Mouse (Mus musculus) limb, embryonic 12.5 days (tissue): ENCODE data around the gene Gm10277. TPM values are rescaled to one million over a fixed set of nuclear protein-coding genes. Genes with fewer than 3 reads are reported as not detected.

ENCODE experiments used
- ATAC-seq: fragments of 200-750 bp; cut with Nextera tagmentation; 2 replicates; pipeline ENCODE4 v1.8.0; 2017; ENCODE audit warnings: low read depth, moderate TSS enrichment; ENCODE audit not compliant: insufficient number of reproducible peaks, insufficient read depth, low FRiP score, low TSS enrichment
- H3K27ac ChIP-seq: fragments of 300-500 bp; sonication (generic); 2 replicates; pipeline ENCODE4 v1.5.1; 2016; ENCODE audit warnings: mild to moderate bottlenecking, moderate library complexity
- H3K27me3 ChIP-seq: fragments of 300-500 bp; sonication (generic); 2 replicates; pipeline ENCODE4 v1.6.1; 2016; ENCODE audit warnings: mild to moderate bottlenecking, moderate library complexity
- H3K36me3 ChIP-seq: fragments of 300-500 bp; sonication (generic); 2 replicates; pipeline ENCODE4 v1.6.1; 2016; ENCODE audit warnings: mild to moderate bottlenecking, moderate library complexity
- H3K4me1 ChIP-seq: fragments of 300-500 bp; sonication (generic); replicated peaks from 2 replicates; pipeline ENCODE4 v1.6.1; 2016
- H3K4me2 ChIP-seq: fragments of 300-500 bp; sonication (generic); 2 replicates; pipeline ENCODE4 v1.6.1; 2016; ENCODE audit warnings: mild to moderate bottlenecking, moderate library complexity
- H3K4me3 ChIP-seq: fragments of 300-500 bp; sonication (generic); replicated peaks from 2 replicates; pipeline ENCODE4 v1.5.1; 2016; ENCODE audit warnings: mild to moderate bottlenecking
- H3K9ac ChIP-seq: fragments of 300-500 bp; sonication (generic); replicated peaks from 2 replicates; pipeline ENCODE4 v1.6.1; 2016; ENCODE audit warnings: mild to moderate bottlenecking, moderate library complexity
- H3K9me3 ChIP-seq: fragments of 300-500 bp; sonication (generic); 2 replicates; pipeline ENCODE4 v1.6.1; 2016; ENCODE audit warnings: mild to moderate bottlenecking, moderate library complexity
- WGBS: fragments of 180-500 bp; shearing (Covaris S2); methylation state at CpG from one replicate; pipeline ENCODE4 v1.1.7; 2016; 5-methylcytosine and 5-hydroxymethylcytosine counted together
- polyA plus RNA-seq: library from polyadenylated mRNA; unstranded; fragments of >200 nt; fragmentation: Nextera tagmentation; extraction: Ambion mirVana; gene quantifications from 2 replicates; pipeline ENCODE4 v1.2.1, GENCODE M21; 2016

Gm10277 gene
- polyA plus RNA-seq, 1 experiment from 2014 or later, result 2.6 TPM

GRCm38 (mm10) chr11:77822781-77823180 lies 35.2 kb upstream of the Gm10277 start:
- peaks cover 5% of the 10 kb centered on the region; the same call in 1 of the 2 replicates for H3K27me3 ChIP-seq
- H3K36me3 ChIP-seq, result peaks cover 66% of the 10 kb centered on the region
- H3K27ac ChIP-seq, result no peak overlapping the region
- no peak overlapping the region for H3K4me3 ChIP-seq
- no peak overlapping the region for H3K4me2 ChIP-seq
- H3K9me3 ChIP-seq, result no peaks in the 10 kb centered on the region
- H3K4me1 ChIP-seq, result no peaks in the 10 kb centered on the region; the same call in 1 of the 2 replicates
- no peak for ATAC-seq
- 19% methylated on average over 7 of the region's 7 CpGs for WGBS
- no peak overlapping the region for H3K9ac ChIP-seq

DNA sequence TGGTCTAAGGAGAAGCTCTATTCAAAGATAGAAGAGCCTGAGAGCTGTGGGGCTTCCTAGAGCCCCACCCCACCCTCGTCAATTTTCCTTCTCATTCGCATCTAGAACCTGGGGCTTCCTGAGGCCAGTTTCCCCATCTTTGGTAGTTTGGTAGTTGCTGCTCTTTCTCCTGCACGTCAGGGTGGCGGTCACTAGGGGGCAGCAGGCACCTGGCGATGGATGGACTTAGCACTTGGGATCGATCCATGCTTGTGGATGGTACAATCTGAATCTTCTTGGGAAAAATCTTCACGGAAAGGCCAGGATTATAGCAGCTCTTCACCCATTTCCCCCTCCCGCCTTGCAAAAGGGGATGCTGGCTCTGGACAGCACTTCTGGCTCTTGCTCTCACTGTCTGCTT lies 34.1 kb upstream of the Gm10277 start:
- H3K27ac ChIP-seq, result no peak overlapping the region
- ATAC-seq, result no peak
- no peak overlapping the region for H3K9ac ChIP-seq
- H3K4me3 ChIP-seq, result no peak overlapping the region
- peaks cover 67% of the 10 kb centered on the region for H3K36me3 ChIP-seq
- H3K4me1 ChIP-seq, result no peaks in the 10 kb centered on the region; the same call in 1 of the 2 replicates
- peaks cover 5% of the 10 kb centered on the region; the same call in 1 of the 2 replicates for H3K27me3 ChIP-seq
- WGBS, result 18% methylated on average over 8 of the region's 8 CpGs
- H3K4me2 ChIP-seq, result no peak overlapping the region
- no peaks in the 10 kb centered on the region for H3K9me3 ChIP-seq

- no peak for ATAC-seq
- H3K4me2 ChIP-seq, result no peak overlapping the region
- no peaks in the 10 kb centered on the region for H3K9me3 ChIP-seq
Observed at GRCm38 (mm10) chr11:77816003-77816402, 28.5 kb upstream of the Gm10277 start.

DNA sequence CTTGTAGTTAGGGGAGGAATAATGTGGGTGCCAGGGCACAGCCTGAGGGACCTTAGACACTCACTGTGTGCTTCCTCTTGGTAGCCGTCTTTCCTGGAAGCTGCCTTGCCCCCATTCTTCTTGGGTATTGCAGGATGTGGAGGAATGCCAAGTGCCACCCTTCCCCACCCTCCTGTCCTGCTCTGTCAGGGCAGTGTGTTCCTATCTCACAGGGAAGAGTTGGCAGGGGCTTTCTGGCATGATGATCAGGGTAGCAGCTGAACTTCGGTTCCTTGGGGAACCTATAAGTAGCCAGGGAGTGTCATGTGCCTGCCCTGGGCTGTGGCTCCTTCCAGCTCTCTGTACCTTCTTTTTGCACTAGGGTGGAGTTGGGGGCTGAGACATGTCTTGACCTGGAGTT lies 26.4 kb upstream of the Gm10277 start:
- Histone ChIP-seq H3K4me1 (no peaks in the 10 kb centered on the region), H3K36me3 (peaks cover 24% of the 10 kb centered on the region), H3K9me3 (no peaks in the 10 kb centered on the region), H3K27me3 (no peaks in the 10 kb centered on the region), H3K9ac (no peak overlapping the region), H3K4me2 (no peak overlapping the region), H3K27ac (no peak overlapping the region), H3K4me3 (no peak overlapping the region)
- no peak for ATAC-seq
- WGBS, result 81% methylated on average over 2 of the region's 2 CpGs

More at GRCm38 (mm10) chr11:77816003-77816402, 28.5 kb upstream of the Gm10277 start:
- Histone ChIP-seq H3K4me3 (no peak overlapping the region), H3K27me3 (no peaks in the 10 kb centered on the region), H3K27ac (no peak overlapping the region), H3K36me3 (peaks cover 43% of the 10 kb centered on the region), H3K9ac (no peak overlapping the region), H3K4me1 (no peaks in the 10 kb centered on the region)
- WGBS, result 28% methylated on average over 3 of the region's 3 CpGs

GRCm38 (mm10) chr11:77810018-77810417 lies 22.5 kb upstream of the Gm10277 start:
- no peak overlapping the region for H3K4me2 ChIP-seq
- 92% methylated on average over 6 of the region's 6 CpGs for WGBS
- no peaks in the 10 kb centered on the region for H3K9me3 ChIP-seq
- no peaks in the 10 kb centered on the region; the same call in 1 of the 2 replicates for H3K27me3 ChIP-seq
- peaks cover 9% of the 10 kb centered on the region for H3K36me3 ChIP-seq
- ATAC-seq, result no peak
- no peak overlapping the region for H3K9ac ChIP-seq
- peaks cover 8% of the 10 kb centered on the region for H3K4me1 ChIP-seq
- no peak overlapping the region for H3K4me3 ChIP-seq
- H3K27ac ChIP-seq, result no peak overlapping the region

DNA sequence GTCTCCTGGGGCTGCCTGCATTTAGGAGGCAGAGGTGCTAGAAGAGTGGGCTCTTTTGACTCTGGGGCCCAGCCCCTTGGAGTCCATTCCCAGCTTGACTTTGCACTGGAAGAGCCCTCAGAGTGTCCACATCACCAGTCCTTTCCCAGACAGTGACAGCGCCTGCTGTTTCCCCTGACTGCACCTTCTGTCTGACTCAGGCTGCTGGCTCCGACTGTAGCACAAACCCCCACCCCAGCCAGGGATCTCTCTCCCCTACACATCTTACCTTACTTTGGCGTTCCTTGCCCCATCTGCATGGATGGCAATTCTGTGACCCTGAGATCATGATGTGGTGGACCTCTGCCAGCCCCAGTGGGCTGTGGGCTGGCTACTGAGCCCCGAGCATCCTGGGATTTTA lies 21.7 kb upstream of the Gm10277 start:
- Histone ChIP-seq H3K27me3 (no peaks in the 10 kb centered on the region; the same call in 1 of the 2 replicates), H3K9ac (no peak overlapping the region), H3K27ac (no peak overlapping the region), H3K9me3 (no peaks in the 10 kb centered on the region), H3K4me1 (peaks cover 8% of the 10 kb centered on the region), H3K36me3 (peaks cover 9% of the 10 kb centered on the region), H3K4me3 (no peak overlapping the region), H3K4me2 (no peak overlapping the region)
- no peak for ATAC-seq
- whole genome bisulfite sequencing, result 83% methylated on average over 4 of the region's 4 CpGs

DNA sequence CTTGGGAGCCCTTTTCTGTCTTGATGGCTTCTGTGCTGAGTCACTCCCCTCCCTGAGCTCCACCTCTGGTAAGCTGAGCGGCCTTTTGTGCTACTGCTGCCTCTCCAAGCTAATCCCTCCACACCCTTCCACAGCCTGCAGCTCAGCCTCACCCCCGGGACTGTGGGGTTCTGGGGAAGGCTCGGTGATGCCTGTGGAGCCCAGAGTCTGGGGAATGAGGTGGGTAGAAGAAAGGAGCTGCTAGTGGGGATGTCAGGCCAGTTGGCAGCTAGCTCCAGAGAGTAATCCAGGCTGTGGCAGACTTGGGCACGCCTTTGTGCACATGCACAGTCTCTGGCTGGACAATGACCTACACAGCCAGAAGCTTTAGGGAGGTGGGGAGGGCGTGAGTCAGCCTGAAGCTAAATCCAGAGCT lies 20.5 kb upstream of the Gm10277 start:
- WGBS, result 42% methylated on average over 5 of the region's 5 CpGs
- no peak overlapping the region for H3K9ac ChIP-seq
- no peak overlapping the region for H3K4me2 ChIP-seq
- ATAC-seq, result no peak
- H3K27ac ChIP-seq, result no peak overlapping the region
- H3K4me1 ChIP-seq, result peaks cover 8% of the 10 kb centered on the region
- H3K36me3 ChIP-seq, result peaks cover 9% of the 10 kb centered on the region
- H3K9me3 ChIP-seq, result no peaks in the 10 kb centered on the region
- H3K4me3 ChIP-seq, result no peak overlapping the region
- no peaks in the 10 kb centered on the region; the same call in 1 of the 2 replicates for H3K27me3 ChIP-seq

DNA sequence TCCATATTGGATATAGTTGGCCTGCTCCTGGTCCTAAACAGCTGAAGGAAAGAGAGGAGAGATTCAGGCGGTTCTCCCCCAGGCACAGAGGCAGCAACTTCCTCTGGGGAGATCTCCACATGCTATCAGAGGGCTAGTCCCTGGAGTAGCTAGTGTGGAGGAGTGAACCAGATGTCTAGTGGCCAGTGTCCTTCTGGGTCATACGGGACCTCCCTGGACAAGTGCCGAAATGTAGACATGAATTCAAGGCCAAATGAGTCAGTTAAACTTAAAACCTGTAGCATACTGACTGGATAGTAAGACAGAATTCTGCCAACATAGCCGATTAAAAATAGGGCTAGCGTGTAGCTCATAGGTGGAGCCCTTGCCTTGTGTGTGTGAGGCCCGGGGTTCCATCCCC lies 19.3 kb upstream of the Gm10277 start:
- Histone ChIP-seq H3K9me3 (no peaks in the 10 kb centered on the region), H3K27me3 (no peaks in the 10 kb centered on the region; the same call in 1 of the 2 replicates), H3K27ac (no peak overlapping the region), H3K36me3 (no peaks in the 10 kb centered on the region; the same call in 1 of the 2 replicates), H3K9ac (no peak overlapping the region), H3K4me2 (no peak overlapping the region), H3K4me1 (peaks cover 8% of the 10 kb centered on the region), H3K4me3 (no peak overlapping the region)
- no peak for ATAC-seq
- 87% methylated on average over 6 of the region's 6 CpGs for whole genome bisulfite sequencing

- no peaks in the 10 kb centered on the region for H3K9me3 ChIP-seq
- WGBS, result 29% methylated on average over 2 of the region's 2 CpGs
- H3K27me3 ChIP-seq, result no peaks in the 10 kb centered on the region; the same call in 1 of the 2 replicates
- H3K27ac ChIP-seq, result no peak overlapping the region
- no peak overlapping the region for H3K4me3 ChIP-seq
- no peak overlapping the region for H3K9ac ChIP-seq
- H3K4me1 ChIP-seq, result peaks cover 12% of the 10 kb centered on the region
- H3K4me2 ChIP-seq, result no peak overlapping the region
- ATAC-seq, result no peak
- no peaks in the 10 kb centered on the region for H3K36me3 ChIP-seq
Observed at GRCm38 (mm10) chr11:77806218-77806617, 18.7 kb upstream of the Gm10277 start.

- Histone ChIP-seq H3K9me3 (no peaks in the 10 kb centered on the region), H3K36me3 (no peaks in the 10 kb centered on the region), H3K4me1 (peaks cover 15% of the 10 kb centered on the region), H3K4me2 (peak overlapping the region; percentile 26; the same call in 1 of the 2 replicates), H3K4me3 (no peak overlapping the region), H3K27me3 (no peaks in the 10 kb centered on the region), H3K9ac (no peak overlapping the region), H3K27ac (no peak overlapping the region)
- 73% methylated on average over 9 of the region's 9 CpGs for WGBS
- ATAC-seq, result no peak
Observed at GRCm38 (mm10) chr11:77802341-77802865, 14.9 kb upstream of the Gm10277 start.

DNA sequence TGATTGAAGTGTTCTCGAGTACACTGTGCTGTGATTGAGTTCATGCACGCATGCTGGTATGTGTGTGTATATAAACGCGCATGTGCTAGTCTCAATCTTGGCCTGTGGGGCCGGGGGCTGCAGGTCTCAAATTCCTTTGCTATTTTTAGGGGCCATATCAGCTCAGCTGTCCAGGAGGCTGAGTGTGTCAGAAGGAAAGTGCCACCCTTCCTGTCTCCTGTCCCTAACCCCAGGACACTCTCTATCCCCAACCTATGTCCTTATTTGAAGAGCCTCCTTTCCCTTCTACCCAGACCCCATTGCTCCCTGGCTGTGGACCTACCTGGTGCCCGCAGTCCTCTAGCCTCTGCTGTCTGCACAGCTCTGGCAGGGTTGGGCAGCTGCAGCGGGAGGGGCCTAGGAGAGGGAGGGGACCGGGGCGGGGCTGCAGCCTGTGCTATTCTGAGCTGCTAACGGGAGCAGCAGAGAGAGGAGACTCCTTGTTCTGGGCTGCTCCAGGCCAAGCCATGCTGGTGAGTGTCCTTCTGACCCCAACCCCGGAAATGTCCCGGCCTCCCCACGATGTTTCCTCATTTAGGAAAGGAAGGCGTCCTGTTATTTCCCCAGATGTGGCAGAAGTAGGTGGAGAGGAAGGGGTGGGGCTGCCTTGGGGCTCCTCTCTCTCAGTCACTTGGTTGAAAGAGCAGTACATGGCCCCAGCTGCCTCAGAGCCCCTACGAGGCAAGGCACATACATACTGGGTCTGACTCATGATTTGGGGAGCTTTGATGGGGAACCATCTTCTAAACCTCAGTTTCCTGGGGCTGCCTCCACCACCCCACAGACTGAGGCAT lies 13.5 kb upstream of the Gm10277 start:
- no peaks in the 10 kb centered on the region for H3K9me3 ChIP-seq
- peak overlapping the region; percentile 6; the same call in 1 of the 2 replicates for H3K4me3 ChIP-seq
- ATAC-seq, result peak; percentile 74
- H3K9ac ChIP-seq, result peak overlapping the region; percentile 8; the same call in 1 of the 2 replicates
- H3K27ac ChIP-seq, result peak overlapping the region; percentile 62
- 24% methylated on average over 15 of the region's 15 CpGs for WGBS
- no peaks in the 10 kb centered on the region for H3K27me3 ChIP-seq
- H3K4me2 ChIP-seq, result peak overlapping the region; percentile 32
- no peaks in the 10 kb centered on the region for H3K36me3 ChIP-seq
- H3K4me1 ChIP-seq, result peaks cover 15% of the 10 kb centered on the region
